Mouse (Mus musculus): ENCODE data around the gene Fam120b. TPM values are rescaled to one million over a fixed set of nuclear protein-coding genes. Genes with fewer than 3 reads are reported as not detected.

Gene Fam120b
- total and polyA plus RNA-seq, 3 experiments: 9.8 to 10.5 TPM; not detected in 1

DNA sequence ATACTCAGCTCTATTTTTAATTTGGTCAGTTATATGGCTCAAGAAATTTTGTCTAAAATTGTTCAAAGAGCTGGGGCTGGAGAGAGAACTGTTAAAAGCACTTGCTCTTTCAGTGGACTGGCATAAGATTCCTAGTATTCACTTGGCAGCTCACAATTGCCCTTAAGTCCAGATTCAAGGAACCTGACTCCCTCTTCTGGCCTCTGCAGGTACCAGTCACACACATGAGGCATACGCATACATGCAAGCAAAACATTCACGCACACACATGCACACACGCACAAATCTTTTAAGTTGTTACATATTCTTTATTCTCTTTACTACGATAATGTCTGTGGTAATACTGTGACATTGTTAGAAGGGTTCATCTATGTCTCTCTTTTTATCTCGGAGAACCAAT lies 12.6 kb upstream of the Fam120b start:
- TF ChIP-seq MAFK (IDR thresholded peaks at IDR 0.05; ENCODE audit: borderline replicate concordance, low read depth, low read length) (no peak), SMC3 (IDR thresholded peaks at IDR 0.05; ENCODE audit: low read depth, low read length) (peak; percentile 36), CTCF (IDR thresholded peaks at IDR 0.05 in 2 of 3, conservative IDR thresholded peaks at IDR 0.05 in 1 of 3; ENCODE audit: control insufficient read depth in 1 of 3, insufficient read depth in 1 of 3, low read depth in 2 of 3, low read length in 3 of 3, poor library complexity in 1 of 3, severe bottlenecking in 1 of 3) (peak in 1 of 3 experiments; percentile 37; a peak in 2 of 6 replicates), USF1 (IDR thresholded peaks at IDR 0.05; ENCODE audit: low read depth, low read length) (no peak), RAD21 (IDR thresholded peaks at IDR 0.05; ENCODE audit: low read depth, low read length) (peak; percentile 40)
- no peak overlapping the region for H3K27ac ChIP-seq (ENCODE audit: control insufficient read depth, low read depth, low read length)
- no peaks in the 10 kb centered on the region for H3K9me3 ChIP-seq (replicated peaks; ENCODE audit: insufficient read depth, low read length)
- no peaks in the 10 kb centered on the region for H3K79me2 ChIP-seq (ENCODE audit: control insufficient read depth, insufficient read depth, low read length, poor library complexity)
- H3K4me1 ChIP-seq (ENCODE audit: control insufficient read depth in 1 of 2, insufficient read depth in 2 of 2, low read length in 2 of 2): no peaks in the 10 kb centered on the region
- no peaks in the 10 kb centered on the region for H3K36me3 ChIP-seq (ENCODE audit: control insufficient read depth in 1 of 2, insufficient read depth in 2 of 2, low read length in 2 of 2)
- DNase-seq (ENCODE audit: low read depth, low spot score): peak; percentile 19
- H3K4me3 ChIP-seq (ENCODE audit: control insufficient read depth in 1 of 2, insufficient read depth in 1 of 2, low read depth in 2 of 2, low read length in 2 of 2): no peak overlapping the region
- H3K9ac ChIP-seq (ENCODE audit: control insufficient read depth, low read depth, low read length, poor library complexity, severe bottlenecking): no peak overlapping the region
- peaks cover 2 to 5% of the 10 kb centered on the region in 2 experiments for H3K27me3 ChIP-seq (ENCODE audit: control insufficient read depth in 1 of 2, insufficient read depth in 2 of 2, low read length in 2 of 2)

DNA sequence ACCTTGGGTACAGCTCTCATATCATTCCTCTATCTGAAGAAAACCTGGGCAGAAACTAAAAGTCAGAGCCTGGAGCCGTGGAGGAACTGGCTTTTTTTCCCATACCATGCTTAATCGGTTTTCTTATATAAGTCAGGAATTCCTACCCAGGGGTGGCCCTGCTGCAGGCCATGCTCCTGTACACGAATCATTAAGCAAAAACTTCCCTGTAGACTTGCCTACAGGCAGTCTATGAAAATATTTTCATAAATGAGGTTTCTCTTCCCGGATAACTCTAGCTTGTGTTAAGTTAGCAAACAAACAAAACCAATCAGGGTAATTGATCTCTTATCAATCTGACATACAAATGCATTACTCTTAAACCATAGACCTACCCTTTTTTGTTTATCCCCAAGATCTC lies 7.1 kb upstream of the Fam120b start:
- Histone ChIP-seq H3K9me3 (replicated peaks; ENCODE audit: insufficient read depth, low read length) (no peaks in the 10 kb centered on the region), H3K27ac (ENCODE audit: control insufficient read depth, low read depth, low read length) (no peak overlapping the region), H3K79me2 (ENCODE audit: control insufficient read depth, insufficient read depth, low read length, poor library complexity) (no peaks in the 10 kb centered on the region), H3K4me1 (ENCODE audit: control insufficient read depth in 1 of 2, insufficient read depth in 2 of 2, low read length in 2 of 2) (no peaks in the 10 kb centered on the region), H3K9ac (ENCODE audit: control insufficient read depth, low read depth, low read length, poor library complexity, severe bottlenecking) (no peak overlapping the region), H3K4me3 (ENCODE audit: control insufficient read depth in 1 of 2, insufficient read depth in 1 of 2, low read depth in 2 of 2, low read length in 2 of 2) (no peak overlapping the region), H3K27me3 (ENCODE audit: control insufficient read depth in 1 of 2, insufficient read depth in 2 of 2, low read length in 2 of 2) (peaks cover 7 to 11% of the 10 kb centered on the region in 2 experiments), H3K36me3 (ENCODE audit: control insufficient read depth in 1 of 2, insufficient read depth in 2 of 2, low read length in 2 of 2) (no peaks in the 10 kb centered on the region)
- TF ChIP-seq CHD2 (IDR thresholded peaks at IDR 0.05; ENCODE audit: low read length) (no peak), JUND (IDR thresholded peaks at IDR 0.05; ENCODE audit: low read depth, low read length) (no peak), ZMIZ1 (IDR thresholded peaks at IDR 0.05; ENCODE audit: low read depth, low read length) (no peak), NELFE (IDR thresholded peaks at IDR 0.05; ENCODE audit: low read depth, low read length) (no peak), RCOR1 (IDR thresholded peaks at IDR 0.05; ENCODE audit: low read depth, low read length) (no peak), NRF1 (IDR thresholded peaks at IDR 0.05; ENCODE audit: insufficient read depth, low read depth, low read length, poor library complexity, severe bottlenecking) (no peak), SIN3A (IDR thresholded peaks at IDR 0.05; ENCODE audit: low read length) (no peak), ZNF384 (IDR thresholded peaks at IDR 0.05; ENCODE audit: low read depth, low read length) (no peak), GATA1 (IDR thresholded peaks at IDR 0.05; ENCODE audit: low read depth, low read length) (no peak), MYC (IDR thresholded peaks at IDR 0.05; ENCODE audit: low read depth, low read length) (no peak), GABPA (IDR thresholded peaks at IDR 0.05; ENCODE audit: low read depth, low read length) (no peak), BHLHE40 (IDR thresholded peaks at IDR 0.05; ENCODE audit: borderline replicate concordance, low read depth, low read length) (no peak), USF2 (IDR thresholded peaks at IDR 0.05; ENCODE audit: borderline replicate concordance in 1 of 2, insufficient read depth in 1 of 2, low read depth in 1 of 2, low read length in 2 of 2) (no peak), MAX (IDR thresholded peaks at IDR 0.05; ENCODE audit: low read length) (no peak), E2F4 (IDR thresholded peaks at IDR 0.05; ENCODE audit: borderline replicate concordance, low read depth, low read length) (no peak)
- no peak for DNase-seq (ENCODE audit: low read depth, low spot score)

All from MEL (cell line).